Comparison of ENCODE assay signal across 14 mouse cellular contexts in genomic region chr1:94487062-94487461, GRCm38 (mm10).
"Had no signal": no experiment of that assay in that cellular context is flagged by ENCODE, and none has a peak within 500 bp of the region (broad histone marks: within the 10 kb centered on the region; RNA-seq: fewer than 3 reads in every experiment).

No protein-coding gene starts in this region.

- H3K9me3 ChIP-seq: liver, embryonic 13.5 days; megakaryocyte, embryonic 14.5 days; stomach, embryonic 15.5 days had no signal

- DNase-seq: kidney, adult 2 months; kidney, postnatal 25 days; layer of hippocampus, postnatal 36 days; liver, embryonic 13.5 days; lung, adult 2 months; lung, postnatal 14 days; lung, postnatal 4 days; midbrain, embryonic 14.5 days; thymus, postnatal 36 days had no signal

- H3K9ac ChIP-seq: liver, embryonic 13.5 days; stomach, embryonic 15.5 days had no signal

- H3K27me3 ChIP-seq: liver, embryonic 13.5 days; megakaryocyte, embryonic 14.5 days; stomach, embryonic 15.5 days had no signal

- H3K4me2 ChIP-seq: liver, embryonic 13.5 days; midbrain, embryonic 11.5 days; stomach, embryonic 15.5 days had no signal

- H3K27ac ChIP-seq: kidney, postnatal 0 days; left cerebral cortex, adult 2 months; liver, embryonic 13.5 days; stomach, embryonic 15.5 days had no signal

- H3K4me3 ChIP-seq: left cerebral cortex, adult 2 months; liver, embryonic 13.5 days; megakaryocyte, embryonic 14.5 days; stomach, embryonic 15.5 days had no signal

- H3K4me1 ChIP-seq: liver, embryonic 13.5 days; megakaryocyte, embryonic 14.5 days; stomach, embryonic 15.5 days had no signal

- H3K36me3 ChIP-seq: liver, embryonic 13.5 days; stomach, embryonic 15.5 days had no signal
